Mouse (Mus musculus) B cell, adult 67 days (primary cell): ENCODE data around the gene Gm20937. TPM values are rescaled to one million over a fixed set of nuclear protein-coding genes. Genes with fewer than 3 reads are reported as not detected.

Source experiments
- total RNA-seq, 2 experiments: library from RNA; stranded (reverse); gene quantifications; 4 replicates each; pipeline ENCODE4 v1.2.4; 2023

The Gm20937 gene
- not detected for total RNA-seq

DNA sequence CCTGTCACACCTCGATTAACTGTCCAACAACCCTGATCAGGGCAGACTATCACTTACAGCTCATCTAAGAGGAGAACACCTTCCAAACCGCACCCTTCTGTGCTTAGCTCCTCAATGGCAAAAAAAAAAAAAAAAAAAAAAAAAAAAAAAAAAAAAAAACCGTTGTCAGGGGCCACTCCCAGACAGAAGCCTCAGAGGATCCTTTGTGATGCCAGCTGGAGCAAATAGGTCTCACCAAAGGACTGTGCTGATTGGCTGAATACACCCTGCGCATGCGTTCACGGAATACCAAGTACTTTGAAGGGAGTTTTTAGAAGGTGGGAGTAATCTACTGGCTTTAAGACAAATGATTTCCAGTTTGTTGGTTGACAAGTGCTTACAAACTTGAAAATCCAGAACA lies at the start of gene Gm20937:
Gm20937 (minus strand) TSS at position 101 of the 400 bp plus-strand sequence.

Other genes with a start within 250 kb of the Gm20937 start
- gene Gm20816, start 243.1 kb upstream of the Gm20937 start, total RNA-seq, result not detected